Mouse (Mus musculus): ENCODE measurements around the gene Nsun6. TPM values are rescaled to one million over a fixed set of nuclear protein-coding genes. Genes with fewer than 3 reads are reported as not detected.

Gene Nsun6
- total and polyA plus RNA-seq, 2 experiments = 0.80 to 5.8 TPM

DNA sequence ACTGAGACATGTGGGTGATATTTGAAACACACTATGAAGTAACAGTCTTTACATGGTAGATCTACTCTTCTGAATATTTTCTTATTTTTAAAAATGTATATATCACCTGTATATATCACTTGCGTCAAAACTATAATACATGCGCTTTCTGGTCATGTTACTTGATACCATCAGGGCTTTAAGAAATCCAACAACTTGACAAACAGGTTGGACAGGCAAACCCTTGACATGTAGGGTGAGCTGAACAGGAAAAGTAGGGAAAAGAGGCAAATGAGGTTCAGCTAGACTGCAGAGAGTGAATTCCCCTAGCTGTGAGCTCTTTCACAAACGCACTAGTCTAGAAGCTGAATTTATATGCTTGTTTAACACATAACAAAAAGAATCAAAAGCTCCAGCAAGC, 28.1 kb downstream of the Nsun6 start:
- H3K4me3 ChIP-seq (ENCODE audit: insufficient read depth, low read depth, low read length) = no peak overlapping the region
- no peak overlapping the region for H3K9ac ChIP-seq (ENCODE audit: low read depth, low read length)
- peaks cover 15% of the 10 kb centered on the region for H3K36me3 ChIP-seq (ENCODE audit: control insufficient read depth, insufficient read depth, low read length)
- no peaks in the 10 kb centered on the region for H3K4me1 ChIP-seq (ENCODE audit: control insufficient read depth, insufficient read depth, low read length)
- 97% methylated on average over 3 of the region's 3 CpGs for WGBS
- no peaks in the 10 kb centered on the region for H3K27me3 ChIP-seq (ENCODE audit: control insufficient read depth, insufficient read depth, low read length)
- TF ChIP-seq CTCF (IDR thresholded peaks at IDR 0.05; ENCODE audit: low read depth, low read length) (no peak), POLR2A (IDR thresholded peaks at IDR 0.05; ENCODE audit: extremely low read depth, insufficient read depth, low read length) (no peak)
- no peaks in the 10 kb centered on the region for H3K79me2 ChIP-seq (ENCODE audit: control insufficient read depth, insufficient read depth, low read length)
- no peak for DNase-seq (ENCODE audit: extremely low read depth, low read depth, low spot score)
- no peak overlapping the region for H3K27ac ChIP-seq (replicated peaks; ENCODE audit: insufficient read depth, low read depth, low read length)

- Histone ChIP-seq H3K79me2 (ENCODE audit: control insufficient read depth, insufficient read depth, low read length) (no peaks in the 10 kb centered on the region), H3K27ac (replicated peaks; ENCODE audit: insufficient read depth, low read depth, low read length) (no peak overlapping the region), H3K4me3 (ENCODE audit: insufficient read depth, low read depth, low read length) (no peak overlapping the region), H3K36me3 (ENCODE audit: control insufficient read depth, insufficient read depth, low read length) (peaks cover 19% of the 10 kb centered on the region), H3K27me3 (ENCODE audit: control insufficient read depth, insufficient read depth, low read length) (no peaks in the 10 kb centered on the region), H3K9ac (ENCODE audit: low read depth, low read length) (no peak overlapping the region), H3K4me1 (ENCODE audit: control insufficient read depth, insufficient read depth, low read length) (no peaks in the 10 kb centered on the region)
- 97% methylated on average over 1 of the region's 1 CpGs for WGBS
- TF ChIP-seq POLR2A (IDR thresholded peaks at IDR 0.05; ENCODE audit: extremely low read depth, insufficient read depth, low read length) (no peak), CTCF (IDR thresholded peaks at IDR 0.05; ENCODE audit: low read depth, low read length) (no peak)
- no peak for DNase-seq (ENCODE audit: extremely low read depth, low read depth, low spot score)
These were observed 46.8 kb downstream of the Nsun6 start for GRCm38 (mm10) chr2:15008072-15008471.

DNA sequence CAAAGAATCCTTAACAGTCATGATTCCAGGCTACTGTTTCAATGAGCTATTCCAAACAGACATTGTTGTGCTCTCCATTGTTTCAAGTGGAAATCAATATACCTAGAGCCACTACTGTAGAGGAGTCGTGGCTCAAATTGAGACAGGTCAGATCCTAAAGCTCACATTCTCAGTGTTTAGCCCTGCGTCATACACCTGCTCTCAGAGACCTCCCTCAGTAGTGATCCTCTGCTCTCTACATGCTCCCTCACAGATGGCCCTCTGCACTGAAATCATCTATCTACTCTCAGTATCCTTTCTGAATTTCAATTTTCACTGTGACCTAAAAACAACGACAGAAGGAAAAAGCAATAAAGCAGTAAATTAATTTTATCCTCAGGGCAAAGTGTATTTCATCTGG, 47.3 kb downstream of the Nsun6 start:
- no peak for DNase-seq (ENCODE audit: extremely low read depth, low read depth, low spot score)
- 95% methylated on average over 3 of the region's 3 CpGs for WGBS
- Histone ChIP-seq H3K9ac (ENCODE audit: low read depth, low read length) (no peak overlapping the region), H3K79me2 (ENCODE audit: control insufficient read depth, insufficient read depth, low read length) (no peaks in the 10 kb centered on the region), H3K27ac (replicated peaks; ENCODE audit: insufficient read depth, low read depth, low read length) (no peak overlapping the region), H3K36me3 (ENCODE audit: control insufficient read depth, insufficient read depth, low read length) (peaks cover 18% of the 10 kb centered on the region), H3K27me3 (ENCODE audit: control insufficient read depth, insufficient read depth, low read length) (no peaks in the 10 kb centered on the region), H3K4me1 (ENCODE audit: control insufficient read depth, insufficient read depth, low read length) (no peaks in the 10 kb centered on the region), H3K4me3 (ENCODE audit: insufficient read depth, low read depth, low read length) (no peak overlapping the region)
- TF ChIP-seq CTCF (IDR thresholded peaks at IDR 0.05; ENCODE audit: low read depth, low read length) (no peak), POLR2A (IDR thresholded peaks at IDR 0.05; ENCODE audit: extremely low read depth, insufficient read depth, low read length) (no peak)

DNA sequence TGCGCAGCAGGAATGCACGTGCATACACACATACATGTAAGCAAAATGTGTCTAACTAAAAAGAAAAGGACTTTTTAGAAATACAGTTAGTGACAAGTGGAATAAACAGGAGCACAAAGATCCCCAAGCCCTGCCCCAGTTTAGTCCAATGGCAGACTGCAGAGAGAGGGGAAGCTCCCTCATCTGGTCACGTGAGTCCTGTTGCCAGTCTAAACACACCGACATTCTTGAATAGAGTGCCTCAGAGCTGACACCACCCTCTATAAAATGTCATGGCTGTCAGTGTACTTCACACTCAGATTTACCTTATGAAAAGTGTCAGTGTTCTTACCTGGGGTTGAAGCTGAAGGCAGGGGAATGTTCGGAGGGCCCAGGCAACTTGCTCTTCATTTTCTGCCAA, 57.0 kb downstream of the Nsun6 start:
- Histone ChIP-seq H3K27me3 (ENCODE audit: control insufficient read depth, insufficient read depth, low read length) (no peaks in the 10 kb centered on the region), H3K4me1 (ENCODE audit: control insufficient read depth, insufficient read depth, low read length) (no peaks in the 10 kb centered on the region), H3K79me2 (ENCODE audit: control insufficient read depth, insufficient read depth, low read length) (no peaks in the 10 kb centered on the region), H3K36me3 (ENCODE audit: control insufficient read depth, insufficient read depth, low read length) (peaks cover 17% of the 10 kb centered on the region), H3K9ac (ENCODE audit: low read depth, low read length) (no peak overlapping the region), H3K27ac (replicated peaks; ENCODE audit: insufficient read depth, low read depth, low read length) (no peak overlapping the region), H3K4me3 (ENCODE audit: insufficient read depth, low read depth, low read length) (no peak overlapping the region)
- DNase-seq (ENCODE audit: extremely low read depth, low read depth, low spot score) = no peak
- 86% methylated on average over 5 of the region's 5 CpGs for WGBS
- no peak for TF ChIP-seq CTCF (IDR thresholded peaks at IDR 0.05; ENCODE audit: low read depth, low read length)
- TF ChIP-seq POLR2A (IDR thresholded peaks at IDR 0.05; ENCODE audit: extremely low read depth, insufficient read depth, low read length) = no peak

- no peak for DNase-seq (ENCODE audit: extremely low read depth, low read depth, low spot score)
- Histone ChIP-seq H3K9ac (ENCODE audit: low read depth, low read length) (no peak overlapping the region), H3K79me2 (ENCODE audit: control insufficient read depth, insufficient read depth, low read length) (no peaks in the 10 kb centered on the region), H3K36me3 (ENCODE audit: control insufficient read depth, insufficient read depth, low read length) (peaks cover 17% of the 10 kb centered on the region), H3K27ac (replicated peaks; ENCODE audit: insufficient read depth, low read depth, low read length) (no peak overlapping the region), H3K4me1 (ENCODE audit: control insufficient read depth, insufficient read depth, low read length) (no peaks in the 10 kb centered on the region), H3K4me3 (ENCODE audit: insufficient read depth, low read depth, low read length) (no peak overlapping the region), H3K27me3 (ENCODE audit: control insufficient read depth, insufficient read depth, low read length) (no peaks in the 10 kb centered on the region)
- TF ChIP-seq POLR2A (IDR thresholded peaks at IDR 0.05; ENCODE audit: extremely low read depth, insufficient read depth, low read length) (no peak), CTCF (IDR thresholded peaks at IDR 0.05; ENCODE audit: low read depth, low read length) (no peak)
- WGBS = 82% methylated on average over 4 of the region's 4 CpGs
These were observed 58.8 kb downstream of the Nsun6 start for GRCm38 (mm10) chr2:14996036-14996435.

DNA sequence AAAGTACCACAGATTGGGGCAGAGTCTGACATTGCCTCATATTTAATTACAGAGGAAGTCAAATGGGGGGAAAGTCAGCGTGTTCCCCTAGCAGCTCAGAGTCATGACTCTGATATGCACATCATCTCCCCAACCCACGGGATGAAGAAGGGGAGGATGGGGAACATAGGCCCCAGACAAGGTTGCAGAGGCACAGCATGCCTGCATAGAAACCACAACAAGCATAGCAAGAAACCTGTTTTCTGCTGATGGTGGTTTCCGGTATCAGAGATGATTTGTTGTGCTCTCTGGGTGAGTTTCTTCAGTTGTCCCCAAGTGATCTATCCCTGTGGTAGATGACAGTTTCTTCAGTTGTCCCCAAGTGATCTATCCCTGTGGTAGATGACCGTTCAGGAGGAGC, 62.3 kb downstream of the Nsun6 start:
- Histone ChIP-seq H3K9ac (ENCODE audit: low read depth, low read length) (no peak overlapping the region), H3K27ac (replicated peaks; ENCODE audit: insufficient read depth, low read depth, low read length) (no peak overlapping the region), H3K79me2 (ENCODE audit: control insufficient read depth, insufficient read depth, low read length) (no peaks in the 10 kb centered on the region), H3K36me3 (ENCODE audit: control insufficient read depth, insufficient read depth, low read length) (peaks cover 11% of the 10 kb centered on the region), H3K4me3 (ENCODE audit: insufficient read depth, low read depth, low read length) (no peak overlapping the region), H3K27me3 (ENCODE audit: control insufficient read depth, insufficient read depth, low read length) (no peaks in the 10 kb centered on the region), H3K4me1 (ENCODE audit: control insufficient read depth, insufficient read depth, low read length) (no peaks in the 10 kb centered on the region)
- WGBS = 92% methylated on average over 4 of the region's 4 CpGs
- TF ChIP-seq POLR2A (IDR thresholded peaks at IDR 0.05; ENCODE audit: extremely low read depth, insufficient read depth, low read length) (no peak), CTCF (IDR thresholded peaks at IDR 0.05; ENCODE audit: low read depth, low read length) (no peak)
- no peak for DNase-seq (ENCODE audit: extremely low read depth, low read depth, low spot score)
